Mouse (Mus musculus) midbrain, embryonic 16.5 days (tissue): ENCODE measurements around the gene Pcdh7. TPM values are rescaled to one million over a fixed set of nuclear protein-coding genes. Genes with fewer than 3 reads are reported as not detected.

Source experiments
- ATAC-seq: fragments of 200-750 bp; cut with Nextera tagmentation; 2 replicates; pipeline ENCODE4 v1.8.0; 2017; ENCODE audit warnings: moderate TSS enrichment
- H3K27ac ChIP-seq: fragments of 300-500 bp; sonication (generic); 2 replicates; pipeline ENCODE4 v1.5.1; 2014; ENCODE audit warnings: mild to moderate bottlenecking, low read length, mixed read lengths
- H3K27me3 ChIP-seq: fragments of 300-500 bp; sonication (generic); 2 replicates; pipeline ENCODE4 v1.6.1; 2014; ENCODE audit warnings: low read depth, low read length, mixed read lengths; ENCODE audit not compliant: control insufficient read depth, insufficient read depth
- H3K36me3 ChIP-seq: fragments of 300-500 bp; sonication (generic); 2 replicates; pipeline ENCODE4 v1.6.1; 2014; ENCODE audit warnings: mild to moderate bottlenecking, low read length, moderate library complexity, mixed read lengths; ENCODE audit not compliant: control insufficient read depth, insufficient read depth
- H3K4me1 ChIP-seq: fragments of 300-500 bp; sonication (generic); 2 replicates; pipeline ENCODE4 v1.6.1; 2014; ENCODE audit warnings: mild to moderate bottlenecking, low read length, mixed read lengths; ENCODE audit not compliant: control insufficient read depth, insufficient read depth
- H3K4me2 ChIP-seq: fragments of 300-500 bp; sonication (generic); 2 replicates; pipeline ENCODE4 v1.6.1; 2014; ENCODE audit warnings: mild to moderate bottlenecking, low read length, mixed read lengths
- H3K4me3 ChIP-seq: fragments of 300-500 bp; sonication (generic); 2 replicates; pipeline ENCODE4 v1.5.1; 2014; ENCODE audit warnings: low read depth, mild to moderate bottlenecking, low read length, moderate library complexity, mixed read lengths
- H3K9ac ChIP-seq: fragments of 300-500 bp; sonication (generic); 2 replicates; pipeline ENCODE4 v1.6.1; 2014; ENCODE audit warnings: low read depth, low read length, mixed read lengths
- H3K9me3 ChIP-seq: fragments of 300-500 bp; sonication (generic); replicated peaks from 2 replicates; pipeline ENCODE4 v1.6.1; 2014; ENCODE audit warnings: mild to moderate bottlenecking, low read length, mixed read lengths; ENCODE audit not compliant: control insufficient read depth, poor library complexity, severe bottlenecking
- WGBS: fragments of 180-500 bp; shearing (Covaris S2); extraction: QIAGEN DNeasy Blood & Tissue Kit; methylation state at CpG from one replicate; pipeline ENCODE4 v1.1.7; 2014; 5-methylcytosine and 5-hydroxymethylcytosine counted together
- polyA plus RNA-seq: library from polyadenylated mRNA; unstranded; fragments of >200 nt; fragmentation: Nextera tagmentation; extraction: Ambion mirVana; gene quantifications from 2 replicates; pipeline ENCODE4 v1.2.1, GENCODE M21; 2015

The Pcdh7 gene
- polyA plus RNA-seq, 1 experiment from 2014 or later, result 23.5 TPM

DNA sequence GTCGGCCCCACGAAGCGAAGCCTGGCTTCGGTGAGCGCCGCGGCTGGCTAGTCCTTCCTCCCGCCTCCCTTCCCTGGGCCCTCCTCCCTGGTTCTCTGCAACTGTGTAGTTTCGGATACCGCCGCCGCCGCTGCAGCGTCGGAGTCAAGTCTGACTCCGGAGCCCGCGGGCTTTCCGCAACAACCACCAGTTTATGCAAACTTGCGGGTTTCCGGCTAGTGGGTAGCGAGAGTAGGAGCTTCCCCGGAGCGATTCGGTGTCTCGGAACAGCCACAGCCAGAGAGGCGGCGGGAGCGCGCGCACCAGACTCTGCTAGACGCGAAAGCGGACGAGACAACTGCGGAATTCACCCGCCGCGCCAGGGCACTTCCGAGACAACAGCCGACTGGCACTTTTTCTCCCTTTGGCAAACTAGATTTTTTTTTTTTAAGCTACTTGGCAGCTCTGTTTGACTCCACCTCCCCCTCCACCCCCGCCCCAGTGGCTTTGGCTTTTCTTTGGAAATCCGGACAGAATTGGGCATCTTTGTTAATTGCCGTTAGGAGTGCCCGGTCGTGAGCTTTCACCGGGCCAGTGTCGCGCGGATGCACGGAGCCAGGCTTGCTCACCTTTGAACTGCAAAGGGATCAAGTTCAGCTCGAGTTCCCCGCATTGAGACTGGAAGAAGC lies 395 bp upstream of the Pcdh7 start:
- H3K9me3 ChIP-seq, result no peaks in the 10 kb centered on the region
- peak overlapping the region; percentile 92 for H3K9ac ChIP-seq
- peak overlapping the region; percentile 85 for H3K4me3 ChIP-seq
- H3K27me3 ChIP-seq, result no peaks in the 10 kb centered on the region
- WGBS, result under 1% methylated on average over 53 of the region's 53 CpGs
- peak; percentile 7; the same call in 1 of the 2 replicates for ATAC-seq
- peaks cover 15% of the 10 kb centered on the region for H3K4me1 ChIP-seq
- peak overlapping the region; percentile 80 for H3K4me2 ChIP-seq
- no peaks in the 10 kb centered on the region for H3K36me3 ChIP-seq
- H3K27ac ChIP-seq, result peak overlapping the region; percentile 89

- Histone ChIP-seq H3K27me3 (no peaks in the 10 kb centered on the region), H3K4me2 (peak overlapping the region; percentile 80), H3K27ac (peak overlapping the region; percentile 89), H3K9me3 (no peaks in the 10 kb centered on the region), H3K36me3 (no peaks in the 10 kb centered on the region), H3K4me3 (peak overlapping the region; percentile 85), H3K4me1 (peaks cover 15% of the 10 kb centered on the region), H3K9ac (peak overlapping the region; percentile 92)
- ATAC-seq, result no peak
- WGBS, result under 1% methylated on average over 50 of the region's 54 CpGs
Observed at GRCm38 (mm10) chr5:57718876-57719593, 1.3 kb downstream of the Pcdh7 start.

DNA sequence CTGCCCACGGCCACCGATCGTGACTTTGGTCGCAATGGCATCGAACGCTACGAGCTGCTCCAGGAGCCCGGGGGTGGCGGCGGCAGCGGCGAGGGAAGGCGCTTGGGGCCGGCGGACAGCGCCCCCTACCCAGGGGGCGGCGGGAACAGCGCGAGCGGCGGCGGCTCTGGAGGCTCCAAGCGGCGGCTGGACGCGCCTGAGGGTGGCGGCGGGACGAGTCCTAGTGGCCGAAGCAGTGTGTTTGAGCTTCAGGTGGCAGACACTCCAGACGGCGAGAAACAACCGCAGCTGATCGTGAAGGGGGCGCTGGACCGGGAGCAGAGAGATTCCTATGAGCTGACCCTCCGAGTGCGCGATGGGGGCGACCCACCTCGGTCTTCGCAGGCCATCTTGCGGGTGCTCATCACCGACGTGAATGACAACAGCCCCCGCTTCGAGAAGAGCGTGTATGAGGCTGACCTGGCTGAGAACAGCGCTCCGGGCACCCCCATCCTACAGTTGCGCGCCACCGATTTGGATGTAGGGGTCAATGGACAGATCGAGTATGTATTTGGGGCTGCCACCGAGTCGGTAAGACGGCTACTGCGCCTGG lies 1.9 kb downstream of the Pcdh7 start:
- ATAC-seq, result no peak
- no peaks in the 10 kb centered on the region for H3K27me3 ChIP-seq
- 1% methylated on average over 59 of the region's 59 CpGs for whole genome bisulfite sequencing

DNA sequence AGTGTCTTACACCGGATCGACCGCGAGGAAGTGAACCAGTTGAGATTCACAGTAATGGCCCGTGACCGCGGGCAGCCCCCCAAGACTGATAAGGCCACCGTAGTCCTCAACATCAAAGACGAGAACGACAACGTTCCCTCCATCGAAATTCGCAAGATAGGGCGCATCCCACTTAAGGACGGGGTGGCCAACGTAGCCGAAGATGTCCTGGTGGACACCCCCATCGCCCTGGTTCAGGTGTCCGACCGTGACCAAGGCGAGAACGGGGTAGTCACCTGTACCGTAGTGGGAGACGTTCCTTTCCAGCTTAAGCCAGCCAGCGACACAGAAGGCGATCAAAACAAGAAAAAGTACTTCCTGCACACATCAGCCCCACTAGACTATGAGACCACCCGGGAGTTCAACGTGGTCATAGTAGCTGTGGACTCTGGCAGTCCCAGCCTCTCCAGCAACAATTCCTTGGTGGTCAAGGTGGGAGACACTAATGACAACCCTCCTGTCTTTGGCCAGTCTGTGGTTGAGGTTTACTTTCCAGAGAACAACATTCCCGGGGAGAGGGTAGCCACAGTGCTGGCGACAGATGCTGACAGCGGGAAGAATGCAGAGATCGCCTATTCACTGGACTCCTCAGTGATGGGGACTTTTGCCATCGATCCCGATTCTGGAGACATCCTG lies 2.6 kb downstream of the Pcdh7 start:
- Histone ChIP-seq H3K27ac (peak overlapping the region; percentile 89), H3K4me1 (peaks cover 18% of the 10 kb centered on the region), H3K9me3 (no peaks in the 10 kb centered on the region), H3K27me3 (no peaks in the 10 kb centered on the region), H3K4me3 (peak overlapping the region; percentile 85), H3K4me2 (peak overlapping the region; percentile 80), H3K36me3 (no peaks in the 10 kb centered on the region), H3K9ac (peak overlapping the region; percentile 92)
- ATAC-seq, result no peak
- 3% methylated on average over 34 of the region's 34 CpGs for WGBS

More for the DNA sequence above, 1.9 kb downstream of the Pcdh7 start:
- Histone ChIP-seq H3K9me3 (no peaks in the 10 kb centered on the region), H3K27ac (peak overlapping the region; percentile 89), H3K4me2 (peak overlapping the region; percentile 80), H3K36me3 (no peaks in the 10 kb centered on the region), H3K4me3 (peak overlapping the region; percentile 85), H3K9ac (peak overlapping the region; percentile 92), H3K4me1 (peaks cover 15% of the 10 kb centered on the region)

- no peak for ATAC-seq
- peak overlapping the region; percentile 85 for H3K4me3 ChIP-seq
- no peaks in the 10 kb centered on the region for H3K9me3 ChIP-seq
- no peaks in the 10 kb centered on the region for H3K36me3 ChIP-seq
- H3K9ac ChIP-seq, result peak overlapping the region; percentile 92
- no peaks in the 10 kb centered on the region for H3K27me3 ChIP-seq
- 26% methylated on average over 8 of the region's 8 CpGs for WGBS
- H3K4me2 ChIP-seq, result peak overlapping the region; percentile 80
- peaks cover 18% of the 10 kb centered on the region for H3K4me1 ChIP-seq
- 0 out of 2 replicates have a peak overlapping the region, but pooled peaks have one; percentile 22 for H3K27ac ChIP-seq
Observed at GRCm38 (mm10) chr5:57721148-57721712, 3.5 kb downstream of the Pcdh7 start.

DNA sequence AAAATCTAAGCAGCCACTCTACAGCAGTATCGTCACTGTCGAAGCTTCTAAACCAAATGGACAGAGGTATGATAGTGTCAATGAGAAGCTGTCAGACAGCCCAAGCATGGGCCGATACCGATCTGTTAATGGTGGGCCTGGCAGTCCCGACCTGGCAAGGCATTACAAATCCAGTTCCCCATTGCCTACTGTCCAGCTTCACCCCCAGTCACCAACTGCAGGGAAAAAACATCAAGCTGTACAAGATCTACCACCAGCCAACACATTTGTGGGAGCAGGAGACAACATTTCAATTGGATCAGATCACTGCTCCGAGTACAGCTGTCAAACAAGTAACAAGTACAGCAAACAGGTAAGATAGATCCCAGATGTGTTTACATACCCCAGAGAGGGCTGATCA lies 4.2 kb downstream of the Pcdh7 start:
- no peaks in the 10 kb centered on the region for H3K9me3 ChIP-seq
- peaks cover 19% of the 10 kb centered on the region for H3K4me1 ChIP-seq
- peak overlapping the region; percentile 92; the same call in 1 of the 2 replicates for H3K9ac ChIP-seq
- no peaks in the 10 kb centered on the region for H3K27me3 ChIP-seq
- peak overlapping the region; percentile 80 for H3K4me2 ChIP-seq
- no peak overlapping the region for H3K27ac ChIP-seq
- no peaks in the 10 kb centered on the region for H3K36me3 ChIP-seq
- peak overlapping the region; percentile 85 for H3K4me3 ChIP-seq
- no peak for ATAC-seq
- WGBS, result 38% methylated on average over 6 of the region's 6 CpGs

DNA sequence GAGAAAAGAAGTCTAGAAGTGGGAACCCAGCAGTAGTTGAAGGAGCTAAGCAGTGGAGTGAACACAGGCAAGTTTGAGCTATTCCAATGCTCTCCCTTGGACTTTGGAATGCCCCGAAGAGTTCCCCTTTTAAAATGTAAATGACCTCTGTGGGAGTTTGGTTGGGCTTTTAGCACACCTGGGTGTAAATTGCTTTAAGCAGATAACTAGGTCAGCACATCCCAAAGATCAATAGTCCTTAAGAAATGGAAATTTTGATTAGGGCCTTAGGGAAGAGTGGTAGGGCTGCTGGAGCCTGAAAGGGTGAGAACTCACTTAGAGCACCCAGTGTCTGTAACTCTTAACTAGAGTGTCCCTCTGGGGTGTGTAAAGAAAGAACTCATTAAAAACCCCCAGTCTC lies 15.7 kb downstream of the Pcdh7 start:
- Histone ChIP-seq H3K27ac (no peak overlapping the region), H3K27me3 (no peaks in the 10 kb centered on the region), H3K4me2 (no peak overlapping the region), H3K9ac (no peak overlapping the region), H3K4me1 (0 out of 2 replicates have a peak, but pooled peaks cover 2% of the 10 kb centered on the region), H3K36me3 (no peaks in the 10 kb centered on the region; the same call in 1 of the 2 replicates), H3K9me3 (no peaks in the 10 kb centered on the region), H3K4me3 (no peak overlapping the region)
- WGBS, result 27% methylated on average over 1 of the region's 1 CpGs
- no peak for ATAC-seq

DNA sequence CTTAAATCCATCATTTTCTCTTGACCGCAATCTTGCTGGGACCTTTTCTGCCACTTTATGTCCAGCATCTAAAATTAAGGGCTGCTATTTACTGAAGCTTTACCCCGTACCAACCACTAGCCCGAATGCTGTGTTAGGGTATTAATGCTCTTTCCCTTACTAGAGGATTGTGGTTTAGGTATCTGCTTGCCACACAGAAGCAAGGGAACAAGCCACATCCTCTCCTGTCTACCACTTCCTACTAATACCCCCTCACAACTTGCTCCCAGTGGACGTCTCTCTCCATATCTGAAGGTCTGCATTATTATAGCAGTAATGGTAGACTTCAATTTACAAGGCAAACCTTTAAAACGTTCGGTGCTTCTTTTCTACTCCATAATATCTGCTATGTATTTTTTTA lies 18.0 kb downstream of the Pcdh7 start:
- ATAC-seq, result no peak
- 88% methylated on average over 6 of the region's 6 CpGs for WGBS

More for the DNA sequence above, 18.0 kb downstream of the Pcdh7 start:
- H3K4me2 ChIP-seq, result no peak overlapping the region
- no peak overlapping the region for H3K4me3 ChIP-seq
- no peaks in the 10 kb centered on the region for H3K27me3 ChIP-seq
- H3K9me3 ChIP-seq, result no peaks in the 10 kb centered on the region
- 0 out of 2 replicates have a peak, but pooled peaks cover 2% of the 10 kb centered on the region for H3K4me1 ChIP-seq
- no peak overlapping the region for H3K9ac ChIP-seq
- no peaks in the 10 kb centered on the region for H3K36me3 ChIP-seq
- no peak overlapping the region for H3K27ac ChIP-seq
